Mouse (Mus musculus) midbrain, embryonic 15.5 days (tissue): ENCODE measurements around the gene Hnrnpul1. TPM values are rescaled to one million over a fixed set of nuclear protein-coding genes. Genes with fewer than 3 reads are reported as not detected.

Source experiments
- ATAC-seq: fragments of 200-750 bp; cut with Nextera tagmentation; replicated peaks from 2 replicates; pipeline ENCODE4 v1.8.0; 2017; ENCODE audit warnings: moderate TSS enrichment
- H3K27ac ChIP-seq: fragments of 300-500 bp; sonication (generic); 2 replicates; pipeline ENCODE4 v1.5.1; 2015; ENCODE audit warnings: mild to moderate bottlenecking, inconsistent platforms
- H3K27me3 ChIP-seq: fragments of 300-500 bp; sonication (generic); replicated peaks from 2 replicates; pipeline ENCODE4 v1.6.1; 2015; ENCODE audit warnings: inconsistent platforms
- H3K36me3 ChIP-seq: fragments of 300-500 bp; sonication (generic); replicated peaks from 2 replicates; pipeline ENCODE4 v1.6.1; 2015; ENCODE audit warnings: inconsistent platforms
- H3K4me1 ChIP-seq: fragments of 300-500 bp; sonication (generic); 2 replicates; pipeline ENCODE4 v1.6.1; 2015; ENCODE audit warnings: inconsistent platforms
- H3K4me2 ChIP-seq: fragments of 300-500 bp; sonication (generic); 2 replicates; pipeline ENCODE4 v1.6.1; 2015; ENCODE audit warnings: inconsistent platforms, mild to moderate bottlenecking, moderate library complexity
- H3K4me3 ChIP-seq: fragments of 300-500 bp; sonication (generic); 2 replicates; pipeline ENCODE4 v1.5.1; 2015; ENCODE audit warnings: mild to moderate bottlenecking, inconsistent platforms
- H3K9ac ChIP-seq: fragments of 300-500 bp; sonication (generic); 2 replicates; pipeline ENCODE4 v1.6.1; 2015; ENCODE audit warnings: mild to moderate bottlenecking, inconsistent platforms
- H3K9me3 ChIP-seq: fragments of 300-500 bp; sonication (generic); 2 replicates; pipeline ENCODE4 v1.6.1; 2016; ENCODE audit warnings: inconsistent platforms
- WGBS: fragments of 180-500 bp; shearing (Covaris S2); methylation state at CpG from one replicate; pipeline ENCODE4 v1.1.7; 2015; ENCODE audit warnings: mixed read lengths; 5-methylcytosine and 5-hydroxymethylcytosine counted together
- polyA plus RNA-seq: library from polyadenylated mRNA; unstranded; fragments of >200 nt; fragmentation: Nextera tagmentation; extraction: Ambion mirVana; gene quantifications from 2 replicates; pipeline ENCODE4 v1.2.1, GENCODE M21; 2015

Hnrnpul1 gene
- polyA plus RNA-seq, 1 experiment from 2014 or later, result 44.4 TPM

- no peak overlapping the region for H3K4me2 ChIP-seq
- H3K36me3 ChIP-seq, result no peaks in the 10 kb centered on the region
- no peaks in the 10 kb centered on the region for H3K9me3 ChIP-seq
- H3K9ac ChIP-seq, result no peak overlapping the region
- H3K4me1 ChIP-seq, result no peaks in the 10 kb centered on the region
- H3K27ac ChIP-seq, result no peak overlapping the region
- no peaks in the 10 kb centered on the region for H3K27me3 ChIP-seq
- ATAC-seq, result no peak
- H3K4me3 ChIP-seq, result no peak overlapping the region
- 89% methylated on average over 5 of the region's 5 CpGs for WGBS
These were observed 13.7 kb upstream of the Hnrnpul1 start for GRCm38 (mm10) chr7:25768229-25768628.

- H3K4me2 ChIP-seq, result no peak overlapping the region
- H3K27ac ChIP-seq, result no peak overlapping the region
- no peaks in the 10 kb centered on the region for H3K27me3 ChIP-seq
- no peaks in the 10 kb centered on the region for H3K9me3 ChIP-seq
- H3K36me3 ChIP-seq, result no peaks in the 10 kb centered on the region
- no peak for ATAC-seq
- H3K4me3 ChIP-seq, result no peak overlapping the region
- WGBS, result 89% methylated on average over 6 of the region's 6 CpGs
- H3K9ac ChIP-seq, result no peak overlapping the region
- H3K4me1 ChIP-seq, result no peaks in the 10 kb centered on the region
These were observed 11.6 kb upstream of the Hnrnpul1 start for GRCm38 (mm10) chr7:25766108-25766507.

GRCm38 (mm10) chr7:25764221-25764620 lies 9.7 kb upstream of the Hnrnpul1 start:
- H3K4me1 ChIP-seq, result no peaks in the 10 kb centered on the region
- ATAC-seq, result no peak
- no peaks in the 10 kb centered on the region for H3K9me3 ChIP-seq
- H3K27ac ChIP-seq, result no peak overlapping the region
- no peaks in the 10 kb centered on the region for H3K27me3 ChIP-seq
- 60% methylated on average over 5 of the region's 5 CpGs for WGBS
- no peak overlapping the region for H3K4me2 ChIP-seq
- no peaks in the 10 kb centered on the region for H3K36me3 ChIP-seq
- H3K9ac ChIP-seq, result no peak overlapping the region
- H3K4me3 ChIP-seq, result no peak overlapping the region

DNA sequence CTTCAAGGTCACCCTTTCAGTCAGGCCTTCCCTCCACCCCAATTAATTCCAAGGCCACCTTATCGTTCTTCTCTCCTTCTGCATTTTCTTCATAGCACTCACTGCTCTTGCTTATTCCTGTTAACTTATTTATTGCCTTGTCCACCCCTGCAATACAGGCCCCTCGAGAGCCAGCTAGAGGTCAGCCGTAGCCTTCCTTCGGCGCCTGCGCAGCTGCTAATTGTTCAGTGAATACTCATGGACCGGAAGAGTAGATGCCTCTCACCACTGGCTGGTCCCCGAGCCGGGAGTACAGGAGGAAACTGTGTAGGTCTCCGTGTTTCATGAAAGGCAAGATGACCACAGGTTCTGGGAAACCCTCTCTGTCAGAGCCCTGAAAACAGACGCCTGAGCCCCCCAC lies 9.1 kb upstream of the Hnrnpul1 start:
- no peaks in the 10 kb centered on the region for H3K4me1 ChIP-seq
- no peaks in the 10 kb centered on the region for H3K36me3 ChIP-seq
- no peak for ATAC-seq
- H3K27ac ChIP-seq, result no peak overlapping the region
- H3K9ac ChIP-seq, result no peak overlapping the region
- H3K4me3 ChIP-seq, result no peak overlapping the region
- no peaks in the 10 kb centered on the region for H3K27me3 ChIP-seq
- WGBS, result 75% methylated on average over 11 of the region's 11 CpGs
- no peaks in the 10 kb centered on the region for H3K9me3 ChIP-seq
- H3K4me2 ChIP-seq, result no peak overlapping the region

GRCm38 (mm10) chr7:25761354-25761753 lies 6.8 kb upstream of the Hnrnpul1 start:
- H3K27ac ChIP-seq, result no peak overlapping the region
- no peak for ATAC-seq
- H3K9me3 ChIP-seq, result no peaks in the 10 kb centered on the region
- 73% methylated on average over 10 of the region's 10 CpGs for WGBS
- H3K4me3 ChIP-seq, result no peak overlapping the region
- no peaks in the 10 kb centered on the region for H3K36me3 ChIP-seq
- H3K9ac ChIP-seq, result no peak overlapping the region
- no peaks in the 10 kb centered on the region for H3K4me1 ChIP-seq
- no peaks in the 10 kb centered on the region for H3K27me3 ChIP-seq
- no peak overlapping the region for H3K4me2 ChIP-seq

DNA sequence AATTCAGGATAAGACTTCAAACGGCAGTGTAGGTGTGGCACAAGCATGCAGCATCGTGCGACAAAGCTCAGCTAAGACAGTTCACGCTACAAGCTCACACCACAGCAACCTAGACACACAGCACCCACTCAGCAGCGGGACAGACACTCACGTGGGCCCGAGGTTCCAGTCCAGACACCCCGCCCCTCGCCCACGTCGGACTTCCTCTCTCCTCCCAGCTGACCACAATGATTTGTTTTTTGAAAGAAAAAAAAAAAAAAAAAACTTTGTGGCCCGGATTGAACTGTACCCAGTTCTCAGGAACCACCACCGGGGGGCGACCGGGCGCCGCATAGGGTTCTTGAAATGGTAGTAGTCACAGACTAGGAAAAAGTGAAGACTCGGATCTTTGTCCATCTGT lies 1.5 kb upstream of the Hnrnpul1 start:
- Histone ChIP-seq H3K27ac (peak overlapping the region; percentile 97), H3K36me3 (no peaks in the 10 kb centered on the region), H3K4me3 (peak overlapping the region; percentile 83), H3K4me2 (peak overlapping the region; percentile 96), H3K9ac (peak overlapping the region; percentile 50), H3K27me3 (no peaks in the 10 kb centered on the region), H3K9me3 (no peaks in the 10 kb centered on the region), H3K4me1 (peaks cover 30% of the 10 kb centered on the region)
- under 1% methylated on average over 18 of the region's 18 CpGs for WGBS
- peak; percentile 37 for ATAC-seq

GRCm38 (mm10) chr7:25755468-25755833 lies 894 bp upstream of the Hnrnpul1 start:
- Histone ChIP-seq H3K4me1 (peaks cover 31% of the 10 kb centered on the region), H3K27me3 (no peaks in the 10 kb centered on the region), H3K36me3 (peaks cover 3% of the 10 kb centered on the region; the same call in 1 of the 2 replicates), H3K9me3 (no peaks in the 10 kb centered on the region), H3K4me3 (peak overlapping the region; percentile 83), H3K27ac (peak overlapping the region; percentile 97), H3K4me2 (peak overlapping the region; percentile 96), H3K9ac (peak overlapping the region; percentile 50)
- WGBS, result under 1% methylated on average over 15 of the region's 15 CpGs
- ATAC-seq, result peak; percentile 62

DNA sequence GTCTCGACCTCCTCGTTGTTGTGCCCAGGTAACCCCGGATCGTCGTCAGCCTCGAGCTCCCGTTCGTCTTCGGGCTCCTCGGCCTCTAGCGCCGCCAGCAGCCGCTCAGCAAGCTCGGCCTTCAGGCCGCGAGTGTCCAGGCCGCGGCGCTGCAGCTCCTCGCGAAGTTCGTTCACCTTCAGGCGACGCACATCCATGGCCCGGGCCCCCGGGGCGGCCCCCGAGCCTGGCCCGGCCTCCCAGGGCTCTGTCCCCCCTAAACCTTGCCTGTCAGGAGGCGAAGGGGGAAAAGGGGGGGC lies 169 bp downstream of the Hnrnpul1 start:
- no peaks in the 10 kb centered on the region for H3K27me3 ChIP-seq
- H3K4me3 ChIP-seq, result peak overlapping the region; percentile 83
- peak overlapping the region; percentile 96 for H3K4me2 ChIP-seq
- H3K27ac ChIP-seq, result peak overlapping the region; percentile 97
- H3K9me3 ChIP-seq, result no peaks in the 10 kb centered on the region
- 0% methylated on average over 27 of the region's 30 CpGs for WGBS
- peaks cover 9% of the 10 kb centered on the region; the same call in 1 of the 2 replicates for H3K36me3 ChIP-seq
- H3K4me1 ChIP-seq, result peaks cover 31% of the 10 kb centered on the region
- ATAC-seq, result no peak; the same call in none of the 2 replicates
- peak overlapping the region; percentile 87 for H3K9ac ChIP-seq

DNA sequence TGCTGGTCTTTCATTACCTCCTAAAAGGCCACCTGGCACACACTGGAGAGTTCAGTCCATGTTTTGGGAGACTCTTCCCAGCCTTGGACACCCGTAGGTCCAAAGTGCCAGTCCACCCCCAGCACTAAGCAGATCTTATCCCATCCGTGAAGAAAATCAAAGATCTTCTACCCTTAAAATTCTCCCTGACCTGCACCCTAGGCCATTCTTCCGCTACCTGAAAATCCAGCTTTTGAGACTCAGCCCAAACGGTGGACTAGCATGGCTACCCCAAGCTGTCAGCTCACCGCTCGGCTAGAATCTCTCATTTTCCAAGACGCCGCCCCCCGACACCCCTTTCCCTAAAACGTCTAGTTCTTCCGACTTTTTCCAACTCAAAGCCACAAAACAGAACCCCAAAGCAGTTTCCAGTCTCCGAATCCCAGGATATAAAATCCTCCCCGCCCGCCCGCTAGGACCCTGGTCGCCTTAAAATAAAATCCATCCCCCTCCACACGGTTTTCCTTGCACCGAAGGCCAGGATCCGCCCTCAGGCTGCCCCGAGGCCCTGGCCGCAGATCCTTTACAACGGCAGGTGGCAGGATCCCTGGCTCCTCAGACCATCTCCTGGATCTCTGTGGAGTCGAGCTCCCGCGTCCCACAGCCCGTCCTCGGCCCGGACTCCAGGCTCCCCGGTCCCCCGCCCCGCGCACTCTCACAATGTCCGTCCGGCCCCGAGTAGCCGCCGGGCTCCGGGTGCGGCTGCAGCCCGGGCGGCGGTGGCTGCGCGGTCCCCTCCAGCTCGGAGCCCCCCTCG lies 716 bp downstream of the Hnrnpul1 start:
- Histone ChIP-seq H3K9ac (peak overlapping the region; percentile 87), H3K4me2 (peak overlapping the region; percentile 96), H3K27me3 (no peaks in the 10 kb centered on the region), H3K27ac (peak overlapping the region; percentile 97), H3K4me1 (peaks cover 31% of the 10 kb centered on the region), H3K4me3 (peak overlapping the region; percentile 83), H3K9me3 (no peaks in the 10 kb centered on the region), H3K36me3 (peaks cover 14% of the 10 kb centered on the region)
- ATAC-seq, result no peak; the same call in none of the 2 replicates
- WGBS, result under 1% methylated on average over 46 of the region's 46 CpGs

GRCm38 (mm10) chr7:25753076-25753475 lies 1.5 kb downstream of the Hnrnpul1 start:
- Histone ChIP-seq H3K4me3 (peak overlapping the region; percentile 83), H3K9ac (peak overlapping the region; percentile 87), H3K9me3 (no peaks in the 10 kb centered on the region), H3K27me3 (no peaks in the 10 kb centered on the region), H3K4me1 (peaks cover 31% of the 10 kb centered on the region), H3K36me3 (peaks cover 22% of the 10 kb centered on the region), H3K27ac (no peak overlapping the region), H3K4me2 (peak overlapping the region; percentile 96)
- no peak for ATAC-seq

- Histone ChIP-seq H3K27ac (no peak overlapping the region), H3K9ac (no peak overlapping the region), H3K9me3 (no peaks in the 10 kb centered on the region), H3K4me2 (no peak overlapping the region), H3K4me1 (peaks cover 9% of the 10 kb centered on the region), H3K36me3 (peaks cover 82% of the 10 kb centered on the region), H3K27me3 (no peaks in the 10 kb centered on the region), H3K4me3 (no peak overlapping the region)
- no peak for ATAC-seq
- WGBS, result 82% methylated on average over 3 of the region's 3 CpGs
These were observed 7.7 kb downstream of the Hnrnpul1 start for GRCm38 (mm10) chr7:25746844-25747243.

DNA sequence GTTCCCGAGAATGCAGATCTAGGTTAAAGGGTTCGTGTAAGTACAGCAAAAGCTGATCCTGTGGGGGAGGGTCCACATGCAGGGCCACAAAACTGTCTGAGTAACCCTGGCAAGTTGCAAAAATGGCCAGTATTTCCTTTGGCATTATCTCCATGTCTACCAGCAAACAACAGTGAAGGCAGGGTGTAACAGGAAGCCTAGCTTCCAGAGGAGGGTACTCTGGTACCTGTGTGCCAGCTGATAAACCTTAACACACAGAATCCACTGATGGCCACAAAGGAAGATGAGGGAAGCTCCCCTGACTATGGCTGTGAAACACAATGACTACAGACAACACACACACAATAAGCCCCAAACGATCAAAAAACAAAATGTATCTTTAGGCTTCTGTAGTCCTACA lies 16.3 kb downstream of the Hnrnpul1 start:
- no peak for ATAC-seq
- no peak overlapping the region for H3K4me2 ChIP-seq
- peaks cover 84% of the 10 kb centered on the region for H3K36me3 ChIP-seq
- no peak overlapping the region for H3K9ac ChIP-seq
- H3K27me3 ChIP-seq, result no peaks in the 10 kb centered on the region
- WGBS, result 95% methylated on average over 3 of the region's 3 CpGs
- H3K27ac ChIP-seq, result no peak overlapping the region
- no peak overlapping the region for H3K4me3 ChIP-seq
- no peaks in the 10 kb centered on the region for H3K9me3 ChIP-seq
- H3K4me1 ChIP-seq, result no peaks in the 10 kb centered on the region

- no peaks in the 10 kb centered on the region for H3K9me3 ChIP-seq
- H3K27ac ChIP-seq, result no peak overlapping the region
- no peaks in the 10 kb centered on the region for H3K27me3 ChIP-seq
- H3K4me3 ChIP-seq, result no peak overlapping the region
- H3K9ac ChIP-seq, result no peak overlapping the region
- H3K36me3 ChIP-seq, result peaks cover 84% of the 10 kb centered on the region
- no peak overlapping the region for H3K4me2 ChIP-seq
- no peak for ATAC-seq
- 97% methylated on average over 2 of the region's 2 CpGs for WGBS
- no peaks in the 10 kb centered on the region for H3K4me1 ChIP-seq
These were observed 17.6 kb downstream of the Hnrnpul1 start for GRCm38 (mm10) chr7:25736920-25737319.
